Mouse (Mus musculus) thymus, adult 18-20 months (tissue): ENCODE results near the gene Creb3.
A peak's percentile ranks its signal among the peaks of the same experiment; 100 is the strongest.

Experiments used
- DNase-seq, 2 experiments: peaks; one replicate each; pipeline ENCODE4 v3.0.0; 2022; ENCODE audit warnings: mixed read lengths in 2 of 2

Gene Creb3

GRCm38 (mm10) chr4:43558631-43559356 is 3.3 kb upstream of the Creb3 start:
- DNase-seq = peak; percentile 50 to 65

GRCm38 (mm10) chr4:43559519-43560242 is 2.5 kb upstream of the Creb3 start:
- no peak for DNase-seq

- DNase-seq = peak in 1 of 2 experiments; percentile 41
Measured at GRCm38 (mm10) chr4:43560243-43560611, 1.9 kb upstream of the Creb3 start.

- no peak for DNase-seq
Measured at GRCm38 (mm10) chr4:43560976-43561375, 1.2 kb upstream of the Creb3 start.

- DNase-seq = no peak
Measured at GRCm38 (mm10) chr4:43561436-43561996, 616 bp upstream of the Creb3 start.

GRCm38 (mm10) chr4:43562769-43563600 is 853 bp downstream of the Creb3 start:
- DNase-seq = no peak

GRCm38 (mm10) chr4:43563601-43563875 is 1.4 kb downstream of the Creb3 start:
- no peak for DNase-seq

GRCm38 (mm10) chr4:43564231-43564630 is 2.1 kb downstream of the Creb3 start:
- DNase-seq = no peak

- DNase-seq = no peak
Measured at GRCm38 (mm10) chr4:43567140-43567539, 5.0 kb downstream of the Creb3 start.

GRCm38 (mm10) chr4:43571395-43572045 is 9.4 kb downstream of the Creb3 start:
- no peak for DNase-seq

- no peak for DNase-seq
Measured at GRCm38 (mm10) chr4:43573561-43573960, 11.4 kb downstream of the Creb3 start.

GRCm38 (mm10) chr4:43575356-43575755 is 13.2 kb downstream of the Creb3 start:
- DNase-seq = no peak

- no peak for DNase-seq
Measured at GRCm38 (mm10) chr4:43577237-43577881, 15.2 kb downstream of the Creb3 start.

- DNase-seq = peak; percentile 77 to 81
Measured at GRCm38 (mm10) chr4:43578376-43579204, 16.5 kb downstream of the Creb3 start, which contains the start of the genes Rgp1 and Gba2. Gene Rgp1, plus strand, starts transcription at chr4:43578715. Gene Gba2, minus strand, starts transcription at chr4:43578873.

- no peak for DNase-seq
Measured at GRCm38 (mm10) chr4:43579256-43579655, 17.1 kb downstream of the Creb3 start.

- no peak for DNase-seq
Measured at GRCm38 (mm10) chr4:43579731-43580130, 17.6 kb downstream of the Creb3 start.

GRCm38 (mm10) chr4:43580721-43581120 is 18.6 kb downstream of the Creb3 start:
- no peak for DNase-seq

- no peak for DNase-seq
Measured at GRCm38 (mm10) chr4:43581381-43581780, 19.2 kb downstream of the Creb3 start.

- DNase-seq = no peak
Measured at GRCm38 (mm10) chr4:43582241-43582640, 20.1 kb downstream of the Creb3 start.

- DNase-seq = no peak
Measured at GRCm38 (mm10) chr4:43583421-43583820, 21.3 kb downstream of the Creb3 start.
